Comparison of ENCODE assay signal across 8 mouse cellular contexts in the genomic region with DNA sequence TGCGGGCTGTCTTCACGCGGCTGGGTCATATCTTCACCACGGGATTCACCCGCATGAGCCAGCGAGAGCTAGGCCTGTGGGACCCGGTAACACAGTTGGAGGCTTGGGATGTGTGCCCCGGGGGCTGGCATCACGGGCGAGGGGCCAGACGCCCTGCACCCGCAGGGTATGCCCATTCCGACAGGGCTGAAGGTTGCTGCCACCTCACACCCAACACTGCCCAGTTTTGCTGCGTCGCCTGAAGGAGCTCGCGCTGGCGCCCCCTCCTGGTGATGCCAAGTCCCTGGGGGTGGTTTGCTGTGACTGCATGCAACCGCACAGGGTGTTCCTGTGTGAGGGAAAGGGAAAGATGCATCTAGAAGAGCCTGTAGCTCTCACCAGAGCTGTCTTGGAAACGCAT. TPM values are rescaled to one million over a fixed set of nuclear protein-coding genes. Genes with fewer than 3 reads are reported as not detected.
DNase-seq lines count a peak whose midpoint lies in the region; ATAC-seq and TF ChIP-seq lines count a peak whose summit lies in the region.

No protein-coding gene starts in this region.

- H3K4me3 ChIP-seq in hindbrain, embryonic 10.5 days, result peak overlapping the region; percentile 33
- H3K4me3 ChIP-seq in hindbrain, embryonic 16.5 days (ENCODE audit: low read length), result no peak overlapping the region
- H3K4me3 ChIP-seq in limb, embryonic 10.5 days, result 0 out of 2 replicates have a peak overlapping the region, but pooled peaks have one; percentile 33
- H3K4me3 ChIP-seq in midbrain, embryonic 12.5 days, result no peak overlapping the region
- H3K4me3 ChIP-seq in small intestine, adult 2 months (ENCODE audit: low read depth, low read length), result peak overlapping the region; percentile 24

- no peak for ATAC-seq in hindbrain, embryonic 16.5 days
- peak; percentile 81 for ATAC-seq in inflammation-experienced regulatory T-cells, adult 6 months
- ATAC-seq in midbrain, embryonic 12.5 days (ENCODE audit: low FRiP score, low read depth), result no peak

- H3K9me3 ChIP-seq in hindbrain, embryonic 10.5 days, result no peaks in the 10 kb centered on the region
- no peaks in the 10 kb centered on the region for H3K9me3 ChIP-seq in hindbrain, embryonic 16.5 days (ENCODE audit: control insufficient read depth, low read length)
- H3K9me3 ChIP-seq in limb, embryonic 10.5 days (replicated peaks), result no peaks in the 10 kb centered on the region
- no peaks in the 10 kb centered on the region for H3K9me3 ChIP-seq in midbrain, embryonic 12.5 days

- H3K27ac ChIP-seq in hindbrain, embryonic 10.5 days, result no peak overlapping the region
- H3K27ac ChIP-seq in hindbrain, embryonic 16.5 days (ENCODE audit: low read depth, low read length), result no peak overlapping the region
- H3K27ac ChIP-seq in limb, embryonic 10.5 days, result peak overlapping the region; percentile 21; the same call in 1 of the 2 replicates
- H3K27ac ChIP-seq in midbrain, embryonic 12.5 days (replicated peaks), result no peak overlapping the region
- no peak overlapping the region for H3K27ac ChIP-seq in small intestine, adult 2 months (ENCODE audit: insufficient read depth, low read depth, low read length)

- peaks cover 70% of the 10 kb centered on the region for H3K27me3 ChIP-seq in hindbrain, embryonic 10.5 days (ENCODE audit: insufficient read depth, poor library complexity, severe bottlenecking)
- H3K27me3 ChIP-seq in hindbrain, embryonic 16.5 days (replicated peaks; ENCODE audit: control insufficient read depth, insufficient read depth, low read length), result peaks cover 16% of the 10 kb centered on the region
- H3K27me3 ChIP-seq in limb, embryonic 10.5 days (ENCODE audit: low read depth, poor library complexity, severe bottlenecking), result peaks cover 74% of the 10 kb centered on the region
- peaks cover 68% of the 10 kb centered on the region for H3K27me3 ChIP-seq in midbrain, embryonic 12.5 days
- peaks cover 8% of the 10 kb centered on the region; the same call in 1 of the 2 replicates for H3K27me3 ChIP-seq in small intestine, adult 2 months (ENCODE audit: control insufficient read depth, insufficient read depth, low read length)

- peak; percentile 70 for DNase-seq in hindbrain, embryonic 10.5 days (ENCODE audit: low spot score)
- DNase-seq in cerebellum, postnatal 10 days, result peak; percentile 80 to 84
- peak; percentile 77 for DNase-seq in gastrocnemius, adult 18-20 months (ENCODE audit: low spot score)
- DNase-seq in limb, embryonic 10.5 days (ENCODE audit: low spot score), result peak; percentile 81

- WGBS in hindbrain, embryonic 10.5 days, result 15% methylated on average over 20 of the region's 20 CpGs
- 11% methylated on average over 20 of the region's 20 CpGs for WGBS in hindbrain, embryonic 16.5 days
- 16% methylated on average over 20 of the region's 20 CpGs for WGBS in limb, embryonic 10.5 days
- 17% methylated on average over 20 of the region's 20 CpGs for WGBS in midbrain, embryonic 12.5 days
- WGBS in small intestine, adult 2 months, result 11% methylated on average over 20 of the region's 20 CpGs

- TF ChIP-seq CTCF in small intestine, adult 2 months (IDR thresholded peaks at IDR 0.05; ENCODE audit: extremely low read depth, insufficient read length, insufficient replicate concordance, low read depth, low read length), result peak; percentile 78

- H3K4me1 ChIP-seq in hindbrain, embryonic 10.5 days (replicated peaks), result peaks cover 28% of the 10 kb centered on the region
- no peaks in the 10 kb centered on the region; the same call in 1 of the 2 replicates for H3K4me1 ChIP-seq in hindbrain, embryonic 16.5 days (ENCODE audit: control insufficient read depth, insufficient read depth, low read depth, low read length)
- peaks cover 21% of the 10 kb centered on the region for H3K4me1 ChIP-seq in limb, embryonic 10.5 days
- peaks cover 12% of the 10 kb centered on the region for H3K4me1 ChIP-seq in midbrain, embryonic 12.5 days
- peaks cover 7% of the 10 kb centered on the region for H3K4me1 ChIP-seq in small intestine, adult 2 months (ENCODE audit: control insufficient read depth, insufficient read depth, insufficient read length, low read length)

- no peak for TF ChIP-seq POLR2A in small intestine, adult 2 months (IDR thresholded peaks at IDR 0.05; ENCODE audit: low read depth, low read length)

- no peak overlapping the region for H3K9ac ChIP-seq in hindbrain, embryonic 16.5 days (ENCODE audit: low read depth, low read length)
- no peak overlapping the region for H3K9ac ChIP-seq in midbrain, embryonic 12.5 days (replicated peaks)

- H3K4me2 ChIP-seq in hindbrain, embryonic 16.5 days (ENCODE audit: low read length), result no peak overlapping the region; the same call in 1 of the 2 replicates
- peak overlapping the region; percentile 6; the same call in 1 of the 2 replicates for H3K4me2 ChIP-seq in midbrain, embryonic 12.5 days (replicated peaks)

- H3K36me3 ChIP-seq in hindbrain, embryonic 10.5 days, result peaks cover 27% of the 10 kb centered on the region
- H3K36me3 ChIP-seq in hindbrain, embryonic 16.5 days (ENCODE audit: control insufficient read depth, insufficient read depth, low read length), result peaks cover 19% of the 10 kb centered on the region
- peaks cover 29% of the 10 kb centered on the region for H3K36me3 ChIP-seq in limb, embryonic 10.5 days
- H3K36me3 ChIP-seq in midbrain, embryonic 12.5 days, result peaks cover 29% of the 10 kb centered on the region
- no peaks in the 10 kb centered on the region; the same call in 1 of the 2 replicates for H3K36me3 ChIP-seq in small intestine, adult 2 months (ENCODE audit: control insufficient read depth, insufficient read depth, low read length)

RNA-seq across cellular contexts. Expression of a gene that starts 5.6 kb away (rescaled TPM):
- polyA plus RNA-seq in hindbrain, embryonic 10.5 days (2016; fragmentation: Nextera tagmentation; extraction: Ambion mirVana), result 0.05 and 0.16 TPM in 2 replicates
- 1.3 and 1.9 TPM in 2 replicates for polyA plus RNA-seq in hindbrain, embryonic 16.5 days (2015; fragmentation: Nextera tagmentation; extraction: Ambion mirVana)
- total RNA-seq in gastrocnemius, adult 18-20 months (2021), result 100 to 1,000 TPM; 191 to 201 TPM
- polyA plus RNA-seq in inflammation-experienced regulatory T-cells, adult 6 months (2017; shearing (Covaris generic)), result not detected
- polyA plus RNA-seq in limb, embryonic 10.5 days (2016; fragmentation: Nextera tagmentation; extraction: Ambion mirVana), result 0.15 TPM in 1 of 2 replicates, not detected in the other
- 0.13 TPM in 1 of 2 replicates, not detected in the other for polyA plus RNA-seq in midbrain, embryonic 12.5 days (2016; fragmentation: Nextera tagmentation; extraction: Ambion mirVana)
- polyA plus RNA-seq in small intestine, adult 2 months (2012; rRNA removed), result 0.33 and 0.70 TPM in 2 replicates

RNA-seq across cellular contexts. Expression of a gene that starts 21.7 kb away (rescaled TPM):
- polyA plus RNA-seq in hindbrain, embryonic 10.5 days (2016; fragmentation: Nextera tagmentation; extraction: Ambion mirVana), result 11.1 and 16.7 TPM in 2 replicates
- polyA plus RNA-seq in hindbrain, embryonic 16.5 days (2015; fragmentation: Nextera tagmentation; extraction: Ambion mirVana), result 23.3 and 30.4 TPM in 2 replicates
- 10 to 100 TPM; 10.6 to 11.6 TPM for total RNA-seq in gastrocnemius, adult 18-20 months (2021)
- polyA plus RNA-seq in inflammation-experienced regulatory T-cells, adult 6 months (2017; shearing (Covaris generic)), result 1 to 10 TPM in 1 of 3 experiments, under 1 TPM in 2; 0.39 to 1.6 (median 0.91) TPM
- 12.5 and 13.4 TPM in 2 replicates for polyA plus RNA-seq in limb, embryonic 10.5 days (2016; fragmentation: Nextera tagmentation; extraction: Ambion mirVana)
- 22.3 and 26.1 TPM in 2 replicates for polyA plus RNA-seq in midbrain, embryonic 12.5 days (2016; fragmentation: Nextera tagmentation; extraction: Ambion mirVana)
- 9.2 and 12.0 TPM in 2 replicates for polyA plus RNA-seq in small intestine, adult 2 months (2012; rRNA removed)

RNA-seq across cellular contexts. Expression of a gene that starts 25.6 kb away (rescaled TPM):
- polyA plus RNA-seq in hindbrain, embryonic 10.5 days (2016; fragmentation: Nextera tagmentation; extraction: Ambion mirVana), result 14.2 and 14.8 TPM in 2 replicates
- 14.0 and 18.0 TPM in 2 replicates for polyA plus RNA-seq in hindbrain, embryonic 16.5 days (2015; fragmentation: Nextera tagmentation; extraction: Ambion mirVana)
- 10 to 100 TPM; 28.0 to 37.1 TPM for total RNA-seq in gastrocnemius, adult 18-20 months (2021)
- 10 to 100 TPM in 2 of 3 experiments, 1 to 10 TPM in 1; 9.4 to 13.7 (median 11.0) TPM for polyA plus RNA-seq in inflammation-experienced regulatory T-cells, adult 6 months (2017; shearing (Covaris generic))
- polyA plus RNA-seq in limb, embryonic 10.5 days (2016; fragmentation: Nextera tagmentation; extraction: Ambion mirVana), result 13.6 and 14.8 TPM in 2 replicates
- polyA plus RNA-seq in midbrain, embryonic 12.5 days (2016; fragmentation: Nextera tagmentation; extraction: Ambion mirVana), result 12.9 and 13.0 TPM in 2 replicates
- polyA plus RNA-seq in small intestine, adult 2 months (2012; rRNA removed), result 50.0 and 119 TPM in 2 replicates

RNA-seq across cellular contexts. Expression of a gene that starts 47.1 kb away (rescaled TPM):
- 5.3 and 9.1 TPM in 2 replicates for polyA plus RNA-seq in hindbrain, embryonic 10.5 days (2016; fragmentation: Nextera tagmentation; extraction: Ambion mirVana)
- polyA plus RNA-seq in hindbrain, embryonic 16.5 days (2015; fragmentation: Nextera tagmentation; extraction: Ambion mirVana), result 2.2 and 2.9 TPM in 2 replicates
- total RNA-seq in gastrocnemius, adult 18-20 months (2021), result under 1 TPM; 0.43 to 0.87 TPM
- polyA plus RNA-seq in inflammation-experienced regulatory T-cells, adult 6 months (2017; shearing (Covaris generic)), result 1 to 10 TPM in 2 of 3 experiments, under 1 TPM in 1; 0.88 to 3.8 (median 3.5) TPM
- polyA plus RNA-seq in limb, embryonic 10.5 days (2016; fragmentation: Nextera tagmentation; extraction: Ambion mirVana), result 1.4 and 2.0 TPM in 2 replicates
- 3.4 and 4.3 TPM in 2 replicates for polyA plus RNA-seq in midbrain, embryonic 12.5 days (2016; fragmentation: Nextera tagmentation; extraction: Ambion mirVana)
- polyA plus RNA-seq in small intestine, adult 2 months (2012; rRNA removed), result 2.7 and 3.7 TPM in 2 replicates

RNA-seq across cellular contexts. Expression of a gene that starts 48.0 kb away (rescaled TPM):
- polyA plus RNA-seq in hindbrain, embryonic 10.5 days (2016; fragmentation: Nextera tagmentation; extraction: Ambion mirVana), result 32.4 and 41.6 TPM in 2 replicates
- polyA plus RNA-seq in hindbrain, embryonic 16.5 days (2015; fragmentation: Nextera tagmentation; extraction: Ambion mirVana), result 13.8 and 17.6 TPM in 2 replicates
- total RNA-seq in gastrocnemius, adult 18-20 months (2021), result 1 to 10 TPM; 2.5 to 3.5 TPM
- polyA plus RNA-seq in inflammation-experienced regulatory T-cells, adult 6 months (2017; shearing (Covaris generic)), result 10 to 100 TPM in 1 of 3 experiments, 1 to 10 TPM in 2; 8.5 to 14.3 (median 8.7) TPM
- polyA plus RNA-seq in limb, embryonic 10.5 days (2016; fragmentation: Nextera tagmentation; extraction: Ambion mirVana), result 33.4 and 38.7 TPM in 2 replicates
- 28.8 and 31.3 TPM in 2 replicates for polyA plus RNA-seq in midbrain, embryonic 12.5 days (2016; fragmentation: Nextera tagmentation; extraction: Ambion mirVana)
- polyA plus RNA-seq in small intestine, adult 2 months (2012; rRNA removed), result 15.2 and 46.8 TPM in 2 replicates

Comparison
In these comparisons a context has a peak if more than half of its experiments do, and no peak if none do; other contexts are left out.
1. H3K4me3 ChIP-seq: peak in hindbrain, embryonic 10.5 days (single experiment), limb, embryonic 10.5 days (single experiment) and small intestine, adult 2 months (single experiment); none in hindbrain, embryonic 16.5 days (single experiment) and midbrain, embryonic 12.5 days (single experiment).
2. Peak in every context shown above with its lines, with median percentiles within 50 percentile points of each other: DNase-seq.